Mouse (Mus musculus): ENCODE measurements around the gene Gm11115.

Gm11115 gene

DNA sequence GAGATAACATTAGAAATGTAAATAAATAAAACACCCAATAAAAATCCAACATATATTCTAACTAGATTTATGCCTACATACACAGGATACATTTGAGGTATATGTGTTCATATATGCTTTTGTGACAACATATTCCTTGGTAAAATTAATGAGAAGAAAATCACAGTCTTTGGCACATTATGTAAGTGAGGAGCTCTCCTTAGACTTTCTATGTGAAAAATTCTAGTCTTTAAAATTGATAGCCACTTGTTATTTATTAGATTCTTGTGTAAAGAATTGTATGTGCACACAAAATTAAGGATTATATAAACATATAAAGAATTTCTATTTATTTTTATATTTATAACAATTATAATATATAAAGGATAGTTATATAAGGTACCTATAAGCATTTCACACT, at the start of gene Gm11115:
Gene Gm11115 (minus strand): TSS at position 101 of the 400 bp plus-strand sequence.
- no peak for DNase-seq

DNA sequence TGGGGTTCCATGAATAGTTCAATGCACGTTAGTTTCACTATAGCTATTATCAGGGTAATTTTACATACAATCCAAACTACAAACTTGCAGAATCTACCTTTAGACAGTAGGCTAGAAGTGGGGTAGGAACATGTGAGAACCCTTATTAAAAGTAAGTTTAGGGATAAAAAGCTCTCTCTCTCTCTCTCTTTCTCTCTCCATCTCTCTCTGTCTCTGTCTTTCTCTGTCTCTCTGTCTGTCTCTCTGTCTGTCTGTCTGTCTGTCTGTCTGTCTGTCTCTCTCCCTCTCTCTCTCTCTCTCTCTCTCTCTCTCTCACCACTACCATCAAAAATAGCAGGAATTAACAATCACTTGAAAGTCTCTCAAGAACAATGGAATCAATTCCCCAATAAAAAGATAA, 42.5 kb downstream of the Gm11115 start, which contains the start of gene Gm11116:
Gene Gm11116 (minus strand): TSS at position 101 of the 400 bp plus-strand sequence.
- DNase-seq, result no peak
